Mouse (Mus musculus) thymus, postnatal 10 days (tissue): ENCODE results near the gene Gm7970.
"Not testable (repeated sequence)": the region's sequence is repeated elsewhere in the genome, so short reads cannot be mapped to it uniquely, and the experiment has no call there.

Experiments used
- DNase-seq, 2 experiments: peaks; one replicate each; pipeline ENCODE4 v3.0.0; 2021; ENCODE audit warnings: low spot score in 2 of 2

The Gm7970 gene

DNA sequence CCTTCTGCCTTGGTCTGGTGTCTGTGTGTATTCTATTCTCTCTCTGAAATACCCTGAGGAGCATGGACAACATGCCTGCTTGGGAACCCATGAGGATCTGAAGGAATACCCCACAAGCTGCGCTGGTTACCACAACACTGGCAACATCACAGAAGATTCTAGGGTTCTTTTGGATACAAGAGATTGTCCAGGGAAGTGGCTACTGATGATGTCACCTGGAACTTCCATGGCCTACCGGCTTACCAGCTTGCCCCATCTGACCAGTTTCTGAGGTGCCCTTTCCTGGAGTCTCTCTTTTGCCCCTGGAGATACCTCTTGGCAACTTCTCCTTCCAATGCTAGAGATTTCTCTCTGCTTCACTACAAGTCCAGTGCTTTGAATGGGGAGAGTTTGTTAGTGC is at the start of gene Gm7970:
Gm7970 (minus strand) TSS at position 101 of the 400 bp plus-strand sequence.
- DNase-seq = not testable (repeated sequence)

GRCm38 (mm10) chr14:41600935-41601334 is 45.6 kb upstream of the Gm7970 start:
- not testable (repeated sequence) for DNase-seq

DNA sequence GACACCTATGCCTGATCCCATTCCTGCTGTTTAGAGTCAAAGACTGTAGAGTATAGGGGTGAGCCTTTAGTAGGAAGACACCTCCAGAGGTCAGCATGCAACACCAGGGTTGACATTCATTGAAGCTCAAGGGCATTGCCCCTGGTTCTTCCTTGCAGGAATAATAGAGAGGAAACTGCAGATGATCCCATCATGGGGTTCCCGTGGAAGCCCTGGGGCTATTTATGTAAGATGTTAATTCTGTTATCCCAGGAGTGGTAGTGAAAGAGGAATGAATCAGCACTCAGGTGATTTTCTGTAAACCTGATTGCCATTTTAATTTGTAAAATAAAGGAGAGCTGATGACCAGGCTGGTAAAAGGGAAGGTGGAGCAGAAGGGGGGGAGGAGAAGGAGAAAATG is 31.0 kb upstream of the Gm7970 start:
- not testable (repeated sequence) for DNase-seq

DNA sequence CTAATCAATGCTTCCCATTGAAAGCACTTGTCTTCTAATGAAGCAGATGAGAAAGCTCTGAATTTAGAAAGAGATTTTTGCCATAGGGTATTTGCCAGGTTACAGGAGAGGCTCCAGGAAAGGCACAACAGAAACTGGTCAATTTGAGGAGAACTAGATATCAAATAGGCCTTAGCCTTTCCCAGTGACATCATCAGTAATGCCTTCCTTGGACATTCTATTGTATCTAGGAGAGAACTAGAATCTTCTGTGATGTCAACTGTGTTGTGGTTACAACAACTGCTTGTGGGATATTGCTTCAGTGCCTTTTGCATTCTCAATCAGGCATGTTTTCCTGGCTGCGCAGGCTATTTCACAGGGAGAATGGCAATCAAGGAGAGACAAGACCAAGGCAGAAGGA is 17.5 kb upstream of the Gm7970 start, which contains the start of gene 1700049E17Rik2:
1700049E17Rik2 (plus strand) TSS at position 301 of the 400 bp plus-strand sequence.
- DNase-seq = not testable (repeated sequence)

- not testable (repeated sequence) for DNase-seq
These were observed 30.7 kb downstream of the Gm7970 start for GRCm38 (mm10) chr14:41524695-41525094.

DNA sequence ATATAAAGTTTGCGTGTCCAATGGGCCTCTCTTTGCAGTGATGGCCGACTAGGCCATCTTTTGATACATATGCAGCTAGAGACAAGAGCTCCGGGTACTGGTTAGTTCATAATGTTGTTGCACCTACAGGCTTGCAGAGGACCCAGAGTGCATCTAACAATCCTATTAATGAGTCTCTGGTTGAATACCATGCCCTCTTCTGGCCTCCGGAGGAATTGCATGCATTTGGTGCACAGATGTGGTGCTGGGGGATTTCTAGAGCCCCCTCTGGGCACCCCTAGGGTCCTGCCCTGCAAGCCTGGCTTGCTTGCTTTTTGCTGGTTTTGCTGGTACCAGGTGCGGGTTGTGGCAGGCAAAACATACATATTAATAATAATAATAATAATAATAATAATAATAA is 34.7 kb downstream of the Gm7970 start:
- not testable (repeated sequence) for DNase-seq
